Mouse (Mus musculus) liver, adult 2 months (tissue): ENCODE measurements at regions not wholly inside any gene's neighbourhood (a gene's known extent, or its start where the extent isn't known, plus 50 kb on each side); places are given as distances from the start of the nearest gene placed in this dataset.

Experiments
- CTCF ChIP-seq: fragments of 200-500 bp; IDR thresholded peaks from 2 replicates; pipeline ENCODE4 v1.5.1; 2011; ENCODE audit warnings: low read depth, low read length, control low read depth
- POLR2A ChIP-seq: fragments of 200-500 bp; IDR thresholded peaks from 2 replicates; pipeline ENCODE4 v1.6.1; 2011; ENCODE audit warnings: low read length, control low read depth; ENCODE audit not compliant: insufficient read depth; ENCODE audit errors: extremely low read depth

DNA sequence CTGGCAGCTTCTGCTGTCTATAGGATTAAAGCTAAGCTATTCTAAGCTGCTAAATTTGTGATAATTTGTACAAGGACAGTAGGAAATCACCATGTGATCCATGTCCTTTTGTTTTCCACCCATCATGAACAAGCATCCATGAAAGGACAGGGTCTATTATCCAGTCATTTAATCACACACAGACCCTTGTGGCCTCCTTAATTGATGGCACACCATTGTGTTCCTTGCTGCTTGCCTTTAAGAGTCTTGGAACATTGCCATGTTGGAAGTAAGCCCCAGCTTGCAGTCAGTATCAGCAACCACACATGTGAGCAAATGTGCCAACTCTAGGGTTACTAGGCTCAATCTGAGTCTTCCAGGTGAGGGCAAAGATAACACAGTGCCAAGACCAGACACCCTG lies 608.7 kb downstream of the Hs3st4 start:
- TF ChIP-seq CTCF (no peak), POLR2A (no peak)
